Comparison of ENCODE assay signal across 20 mouse cellular contexts in genomic region chr4:49232206-49233031, GRCm38 (mm10).
A peak's percentile ranks its signal among the peaks of the same experiment; 100 is the strongest.
DNase-seq lines count a peak whose midpoint lies in the region; ATAC-seq lines count a peak whose summit lies in the region.
"Had no signal": no experiment of that assay in that cellular context is flagged by ENCODE, and none has a peak within 500 bp of the region (broad histone marks: within the 10 kb centered on the region; RNA-seq: fewer than 3 reads in every experiment).

No protein-coding gene starts in this region.

- DNase-seq in embryo, embryonic 10 days (ENCODE audit: low spot score) = peak; percentile 22
- no peak for DNase-seq in embryo, embryonic 9.5 days (ENCODE audit: extremely low spot score)
- peak; percentile 23 for DNase-seq in retina, embryonic 14.5 days (ENCODE audit: low spot score)
- DNase-seq in cerebellum, postnatal 10 days = no peak
- DNase-seq in adrenal gland, postnatal 36 days = no peak
- DNase-seq: cerebellum, adult 11 months; cerebellum, postnatal 36 days; gastrocnemius, postnatal 14 days; heart, postnatal 36 days; kidney, adult 11 months; kidney, postnatal 36 days; layer of hippocampus, postnatal 36 days; spleen, adult 18-20 months had no signal

- H3K9me3 ChIP-seq in forebrain, embryonic 16.5 days (ENCODE audit: control insufficient read depth, low read length) = no peaks in the 10 kb centered on the region
- H3K9me3 ChIP-seq in hindbrain, embryonic 16.5 days (ENCODE audit: control insufficient read depth, low read length) = no peaks in the 10 kb centered on the region
- H3K9me3 ChIP-seq: heart, embryonic 10.5 days; limb, embryonic 10.5 days; liver, embryonic 12.5 days; stomach, embryonic 15.5 days had no signal

- ATAC-seq in forebrain, embryonic 16.5 days = peak; percentile 62; the same call in 1 of the 2 replicates
- peak; percentile 48; the same call in 1 of the 2 replicates for ATAC-seq in hindbrain, embryonic 16.5 days
- ATAC-seq in megakaryocyte, adult 5-6 weeks (ENCODE audit: poor library complexity, severe bottlenecking) = no peak
- ATAC-seq: liver, embryonic 12.5 days had no signal

- 7% methylated on average over 11 of the region's 11 CpGs for WGBS in forebrain, embryonic 16.5 days
- 22% methylated on average over 11 of the region's 11 CpGs for WGBS in hindbrain, embryonic 16.5 days

- no peaks in the 10 kb centered on the region for H3K27me3 ChIP-seq in forebrain, embryonic 16.5 days (replicated peaks; ENCODE audit: control insufficient read depth, insufficient read depth, low read length)
- no peaks in the 10 kb centered on the region for H3K27me3 ChIP-seq in hindbrain, embryonic 16.5 days (replicated peaks; ENCODE audit: control insufficient read depth, insufficient read depth, low read length)
- H3K27me3 ChIP-seq: liver, embryonic 12.5 days; stomach, embryonic 15.5 days had no signal

- peaks cover 3% of the 10 kb centered on the region; the same call in 1 of the 2 replicates for H3K4me1 ChIP-seq in forebrain, embryonic 16.5 days (replicated peaks; ENCODE audit: control insufficient read depth, insufficient read depth, low read length)
- H3K4me1 ChIP-seq in hindbrain, embryonic 16.5 days (ENCODE audit: control insufficient read depth, insufficient read depth, low read depth, low read length) = peaks cover 8% of the 10 kb centered on the region
- H3K4me1 ChIP-seq: heart, embryonic 10.5 days; limb, embryonic 10.5 days; liver, embryonic 12.5 days; stomach, embryonic 15.5 days had no signal

- no peaks in the 10 kb centered on the region for H3K36me3 ChIP-seq in forebrain, embryonic 16.5 days (ENCODE audit: control insufficient read depth, insufficient read depth)
- no peaks in the 10 kb centered on the region for H3K36me3 ChIP-seq in hindbrain, embryonic 16.5 days (ENCODE audit: control insufficient read depth, insufficient read depth, low read length)
- H3K36me3 ChIP-seq: heart, embryonic 10.5 days; limb, embryonic 10.5 days; liver, embryonic 12.5 days; stomach, embryonic 15.5 days had no signal

- H3K4me2 ChIP-seq in forebrain, embryonic 16.5 days (ENCODE audit: low read length) = no peak overlapping the region
- H3K4me2 ChIP-seq in hindbrain, embryonic 16.5 days (ENCODE audit: low read length) = no peak overlapping the region
- H3K4me2 ChIP-seq: liver, embryonic 12.5 days; stomach, embryonic 15.5 days had no signal

- H3K4me3 ChIP-seq in forebrain, embryonic 16.5 days (replicated peaks; ENCODE audit: low read length) = no peak overlapping the region
- H3K4me3 ChIP-seq in hindbrain, embryonic 16.5 days (ENCODE audit: low read length) = no peak overlapping the region
- H3K4me3 ChIP-seq: heart, embryonic 10.5 days; limb, embryonic 10.5 days; liver, embryonic 12.5 days; stomach, embryonic 15.5 days had no signal

- no peak overlapping the region for H3K9ac ChIP-seq in forebrain, embryonic 16.5 days (replicated peaks; ENCODE audit: low read depth, low read length)
- no peak overlapping the region for H3K9ac ChIP-seq in hindbrain, embryonic 16.5 days (ENCODE audit: low read depth, low read length)
- H3K9ac ChIP-seq: liver, embryonic 12.5 days; stomach, embryonic 15.5 days had no signal

- H3K27ac ChIP-seq in forebrain, embryonic 16.5 days (ENCODE audit: low read length) = no peak overlapping the region
- H3K27ac ChIP-seq in hindbrain, embryonic 16.5 days (ENCODE audit: low read depth, low read length) = no peak overlapping the region
- H3K27ac ChIP-seq: heart, embryonic 10.5 days; limb, embryonic 10.5 days; liver, embryonic 12.5 days; stomach, embryonic 15.5 days had no signal

Comparison
In these comparisons a context has a peak if more than half of its experiments do, and no peak if none do; other contexts are left out.
1. DNase-seq: peak in embryo, embryonic 10 days (single experiment) and retina, embryonic 14.5 days (single experiment); none in embryo, embryonic 9.5 days (single experiment), cerebellum, postnatal 10 days (0 of 2) and adrenal gland, postnatal 36 days (0 of 2).